Mouse (Mus musculus): Measurements from ENCODE around the gene Gm11938.

Gene Gm11938

DNA sequence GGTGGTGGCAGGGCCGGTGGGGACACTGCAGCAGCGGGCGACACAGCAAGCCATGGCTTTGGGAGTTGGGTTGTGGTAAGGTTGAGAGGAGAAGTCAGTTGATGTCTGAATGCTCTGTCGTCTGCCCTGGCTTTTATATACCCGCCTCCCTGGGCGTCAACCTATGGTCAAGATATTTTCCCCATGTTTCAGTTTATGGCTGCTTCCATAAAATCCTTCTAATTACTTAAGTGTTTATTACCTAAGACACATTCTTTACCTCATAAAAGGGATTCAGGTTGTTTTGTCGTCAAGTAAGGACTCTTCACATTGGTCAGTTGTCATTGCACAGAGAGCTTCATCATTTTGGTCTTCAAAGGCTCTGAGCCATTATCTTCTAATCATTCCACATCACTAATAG, 36.6 kb downstream of the Gm11938 start, which contains the start of gene Krtap3-1:
Gene Krtap3-1 (minus strand): TSS at position 101 of the 400 bp plus-strand sequence.
- DNase-seq: no peak

- no peak for DNase-seq
Measured at GRCm38 (mm10) chr11:99562580-99562979, 40.5 kb downstream of the Gm11938 start.

- DNase-seq: no peak
Measured at GRCm38 (mm10) chr11:99559366-99559765, 43.7 kb downstream of the Gm11938 start, which contains the start of gene Gm11939. Gm11939 (minus strand) TSS chr11:99559466.

- no peak for DNase-seq
Measured at GRCm38 (mm10) chr11:99557976-99558745, 44.9 kb downstream of the Gm11938 start.

DNA sequence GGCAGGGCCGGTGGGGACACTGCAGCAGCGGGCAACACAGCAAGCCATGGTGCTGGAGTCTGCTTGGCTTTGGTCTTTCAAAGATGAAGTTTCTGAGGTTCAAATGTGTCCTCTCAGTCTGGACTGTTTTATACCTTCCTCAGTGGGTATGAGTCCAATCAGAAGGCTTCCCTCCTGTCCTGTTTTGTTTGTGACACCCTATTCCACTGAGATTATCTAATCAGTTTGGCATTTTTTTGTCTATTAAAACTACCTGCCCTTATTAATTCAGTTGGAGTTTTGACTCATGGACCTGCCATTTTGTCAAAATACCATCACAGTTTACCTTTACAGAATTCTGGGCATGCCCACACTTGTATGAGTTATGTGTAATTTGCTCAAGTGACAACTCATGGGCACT, 46.4 kb downstream of the Gm11938 start, which contains the start of gene Krtap3-2:
Gene Krtap3-2 (minus strand): TSS at position 101 of the 400 bp plus-strand sequence.
- DNase-seq: no peak

DNA sequence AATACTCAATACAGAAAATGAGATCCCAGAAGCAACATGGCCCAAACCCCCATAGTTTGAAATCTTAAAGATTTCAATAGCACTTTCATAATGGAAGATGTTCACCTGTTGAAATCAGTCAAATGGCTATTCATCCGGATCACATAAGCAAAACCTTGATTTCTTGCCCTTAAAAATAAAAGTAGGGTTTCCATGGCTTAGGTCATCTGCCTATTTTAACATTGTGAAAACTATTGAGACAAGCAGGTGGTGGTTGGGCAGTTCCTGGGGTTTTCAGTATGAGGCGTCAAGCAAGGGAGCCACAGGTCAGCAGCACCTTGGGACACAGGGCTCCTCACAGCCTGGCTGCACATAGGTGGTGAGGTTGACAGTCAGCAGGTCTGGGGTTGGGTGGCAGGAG, 46.9 kb downstream of the Gm11938 start:
- DNase-seq: no peak

Data from kidney, adult 11 months (tissue).